In the genomic region with DNA sequence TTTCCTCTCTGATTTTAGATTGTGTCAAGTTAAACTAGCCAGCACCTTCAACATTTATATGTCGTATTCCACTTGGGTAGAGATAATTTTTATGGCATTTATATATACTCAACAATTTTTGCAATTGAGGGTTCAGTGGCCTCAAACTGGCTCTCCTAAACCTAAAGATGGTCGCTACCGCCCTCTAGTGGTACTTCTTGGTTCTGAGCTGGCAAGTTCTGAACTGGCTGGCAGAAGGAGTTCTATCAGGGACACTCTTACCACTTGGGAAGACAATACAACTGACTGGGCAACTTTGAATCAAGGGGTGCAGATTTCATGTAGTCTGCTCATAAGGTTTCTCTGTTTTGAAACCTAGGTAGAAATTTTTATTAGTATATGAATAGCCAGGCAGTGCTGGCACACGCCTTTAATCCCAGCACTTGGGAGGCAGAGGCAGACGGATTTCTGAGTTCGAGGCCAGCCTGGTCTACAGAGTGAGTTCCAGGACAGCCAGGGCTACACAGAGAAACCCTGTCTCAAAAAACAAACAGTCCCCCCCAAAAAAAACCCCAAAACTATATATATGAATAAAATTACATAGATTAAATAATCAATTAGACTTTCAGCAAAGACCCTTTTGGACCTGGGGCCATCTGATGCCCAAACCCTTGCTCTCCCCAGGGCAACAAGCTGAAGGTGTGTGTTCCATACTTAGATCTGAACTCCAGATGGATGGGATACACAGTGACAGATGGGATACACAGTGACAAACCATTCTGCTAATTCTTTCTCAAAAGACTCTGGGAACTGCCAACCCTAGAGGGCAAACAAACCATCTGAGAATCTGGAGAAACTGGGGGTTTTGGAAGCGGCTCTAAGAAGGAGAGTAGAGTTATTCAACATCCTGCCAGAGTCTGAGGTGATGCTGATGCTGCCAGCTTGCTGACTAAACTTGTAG, we compare ENCODE assay signal across 8 mouse cellular contexts. TPM values are rescaled to one million over a fixed set of nuclear protein-coding genes. Genes with fewer than 3 reads are reported as not detected.
DNase-seq lines count a peak whose midpoint lies in the region; ATAC-seq lines count a peak whose summit lies in the region.

No protein-coding gene starts in this region.

- H3K27ac ChIP-seq in forebrain, embryonic 10.5 days, result no peak overlapping the region
- H3K27ac ChIP-seq in hindbrain, embryonic 11.5 days (ENCODE audit: low read depth, low read length), result no peak overlapping the region

- no peaks in the 10 kb centered on the region for H3K27me3 ChIP-seq in forebrain, embryonic 10.5 days (ENCODE audit: poor library complexity, severe bottlenecking)
- no peaks in the 10 kb centered on the region for H3K27me3 ChIP-seq in hindbrain, embryonic 11.5 days (ENCODE audit: control insufficient read depth, insufficient read depth, low read length)

- H3K4me2 ChIP-seq in hindbrain, embryonic 11.5 days (replicated peaks; ENCODE audit: low read depth, low read length), result no peak overlapping the region

- peak; percentile 53; the same call in 1 of the 2 replicates for ATAC-seq in hindbrain, embryonic 11.5 days (ENCODE audit: low FRiP score)
- peak; percentile 92 for ATAC-seq in megakaryocyte progenitor cell, adult 5-6 weeks (replicated peaks; ENCODE audit: poor library complexity)

- no peaks in the 10 kb centered on the region for H3K9me3 ChIP-seq in forebrain, embryonic 10.5 days
- no peaks in the 10 kb centered on the region for H3K9me3 ChIP-seq in hindbrain, embryonic 11.5 days (ENCODE audit: control insufficient read depth, low read length)

- 55% methylated on average over 7 of the region's 7 CpGs for WGBS in forebrain, embryonic 10.5 days
- WGBS in hindbrain, embryonic 11.5 days, result 54% methylated on average over 7 of the region's 7 CpGs

- no peak overlapping the region for H3K9ac ChIP-seq in hindbrain, embryonic 11.5 days (ENCODE audit: low read depth, low read length)

- H3K4me3 ChIP-seq in forebrain, embryonic 10.5 days, result no peak overlapping the region
- H3K4me3 ChIP-seq in hindbrain, embryonic 11.5 days (ENCODE audit: low read depth, low read length), result no peak overlapping the region

- H3K36me3 ChIP-seq in forebrain, embryonic 10.5 days (replicated peaks), result no peaks in the 10 kb centered on the region
- H3K36me3 ChIP-seq in hindbrain, embryonic 11.5 days (ENCODE audit: control insufficient read depth, insufficient read depth, low read length), result no peaks in the 10 kb centered on the region

- no peaks in the 10 kb centered on the region for H3K4me1 ChIP-seq in forebrain, embryonic 10.5 days
- H3K4me1 ChIP-seq in hindbrain, embryonic 11.5 days (replicated peaks; ENCODE audit: control insufficient read depth, insufficient read depth, low read length), result no peaks in the 10 kb centered on the region

- peak; percentile 26 for DNase-seq in Muller cell, postnatal 12 days (ENCODE audit: inconsistent ontology term)
- DNase-seq in c-Kit-negative CD71-positive TER-119-positive erythroid progenitor cells, embryonic 14.5 days (ENCODE audit: low read depth, low spot score), result peak; percentile 28
- peak; percentile 57 for DNase-seq in forebrain, embryonic 10.5 days (ENCODE audit: extremely low spot score, low spot score)
- DNase-seq in hindbrain, embryonic 11.5 days (ENCODE audit: low spot score), result peak; percentile 84
- DNase-seq in layer of hippocampus, adult 9-11 months, result peak; percentile 38
- DNase-seq in right cerebral cortex, postnatal 14 days, result peak; percentile 86
- peak; percentile 47 to 62 for DNase-seq in urinary bladder, postnatal 36 days (ENCODE audit: low spot score in 2 of 2)

RNA-seq across cellular contexts. Expression of a gene that starts 4.0 kb away (rescaled TPM):
- polyA plus RNA-seq in forebrain, embryonic 10.5 days (2016; fragmentation: Nextera tagmentation; extraction: Ambion mirVana), result 0.25 and 0.27 TPM in 2 replicates
- not detected in 2 replicates for polyA plus RNA-seq in hindbrain, embryonic 11.5 days (2014; fragmentation: Nextera tagmentation; extraction: Ambion mirVana)
- not detected in 2 replicates for total RNA-seq in megakaryocyte progenitor cell, adult 5-6 weeks (2015)
- not detected in 2 replicates for total RNA-seq in megakaryocyte progenitor cell, adult 5-6 weeks (2017)

RNA-seq across cellular contexts. Expression of a gene that starts 43.7 kb away (rescaled TPM):
- 167 and 172 TPM in 2 replicates for polyA plus RNA-seq in forebrain, embryonic 10.5 days (2016; fragmentation: Nextera tagmentation; extraction: Ambion mirVana)
- polyA plus RNA-seq in hindbrain, embryonic 11.5 days (2014; fragmentation: Nextera tagmentation; extraction: Ambion mirVana), result 101 and 102 TPM in 2 replicates
- total RNA-seq in megakaryocyte progenitor cell, adult 5-6 weeks (2015), result 59.1 and 64.4 TPM in 2 replicates
- total RNA-seq in megakaryocyte progenitor cell, adult 5-6 weeks (2017), result 30.8 and 30.9 TPM in 2 replicates

RNA-seq across cellular contexts. Expression of a gene that starts 54.8 kb away (rescaled TPM):
- polyA plus RNA-seq in forebrain, embryonic 10.5 days (2016; fragmentation: Nextera tagmentation; extraction: Ambion mirVana), result 1.1 and 1.2 TPM in 2 replicates
- 1.2 and 1.3 TPM in 2 replicates for polyA plus RNA-seq in hindbrain, embryonic 11.5 days (2014; fragmentation: Nextera tagmentation; extraction: Ambion mirVana)
- total RNA-seq in megakaryocyte progenitor cell, adult 5-6 weeks (2015), result 0.10 and 0.32 TPM in 2 replicates
- total RNA-seq in megakaryocyte progenitor cell, adult 5-6 weeks (2017), result 0.30 and 0.42 TPM in 2 replicates

Comparison
In these comparisons a context has a peak if more than half of its experiments do, and no peak if none do; other contexts are left out.
1. DNase-seq: peak in every context shown above with its lines; median percentile 86 in right cerebral cortex, postnatal 14 days; 84 in hindbrain, embryonic 11.5 days; 57 in forebrain, embryonic 10.5 days; 54 in urinary bladder, postnatal 36 days; 38 in layer of hippocampus, adult 9-11 months; 28 in c-Kit-negative CD71-positive TER-119-positive erythroid progenitor cells, embryonic 14.5 days; 26 in Muller cell, postnatal 12 days.